Mouse (Mus musculus): ENCODE measurements around the gene Trmt1l. TPM values are rescaled to one million over a fixed set of nuclear protein-coding genes. Genes with fewer than 3 reads are reported as not detected.

Gene Trmt1l
- polyA plus RNA-seq, 1 experiment from 2014 or later: 39.6 TPM

DNA sequence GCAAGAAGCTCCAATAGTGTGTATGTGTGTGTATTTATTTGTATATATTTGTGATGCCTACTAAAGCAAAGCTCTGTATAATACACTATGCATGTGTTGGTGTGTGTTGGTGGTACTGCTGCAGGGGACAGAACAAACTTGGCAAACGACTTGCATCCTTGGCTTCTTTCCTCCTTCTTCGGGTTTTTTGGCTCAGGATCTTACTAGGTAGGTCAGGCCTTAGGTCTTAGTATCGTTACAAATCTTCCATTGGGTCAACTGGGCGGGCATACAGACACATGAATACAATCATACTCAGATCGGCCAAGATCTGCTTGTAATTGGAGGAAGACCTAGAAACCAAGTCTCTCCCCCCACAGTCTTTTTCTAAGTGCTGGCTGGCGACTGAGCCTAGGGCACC is 66.4 kb downstream of the Trmt1l start:
- H3K27me3 ChIP-seq: no peaks in the 10 kb centered on the region
- WGBS: 65% methylated on average over 6 of the region's 6 CpGs
- H3K4me1 ChIP-seq (replicated peaks): peaks cover 55% of the 10 kb centered on the region

DNA sequence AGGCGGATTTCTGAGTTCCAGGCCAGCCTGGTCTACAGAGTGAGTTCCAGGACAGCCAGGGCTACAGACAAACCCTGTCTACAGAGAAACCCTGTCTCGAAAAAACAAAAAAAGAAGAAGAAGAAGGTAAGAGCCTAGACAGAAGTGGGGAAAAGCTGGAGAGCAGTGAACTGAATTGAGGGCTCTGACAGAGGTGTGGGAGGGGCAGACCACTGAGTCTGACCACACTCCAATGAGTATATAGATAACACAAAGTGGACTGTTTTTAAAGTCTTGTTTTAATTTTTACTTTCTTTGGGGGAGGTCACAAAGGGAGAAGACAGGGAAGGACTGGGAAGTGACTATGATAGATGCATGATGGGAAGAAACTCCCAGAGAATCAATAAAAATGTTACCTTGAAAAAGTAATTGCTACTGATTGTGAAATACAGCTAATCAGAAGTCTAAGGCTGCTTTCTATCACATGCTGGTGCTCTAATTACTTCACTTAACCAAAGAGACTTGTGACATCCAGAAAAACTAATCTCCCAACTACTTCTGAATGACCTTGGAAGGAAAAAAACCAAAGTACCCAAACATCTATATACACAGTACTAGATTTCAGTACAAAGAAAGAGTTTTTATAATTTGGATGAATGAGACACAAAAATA is 67.4 kb downstream of the Trmt1l start:
- Histone ChIP-seq H3K4me2 (no peak overlapping the region), H3K4me1 (replicated peaks) (peaks cover 53% of the 10 kb centered on the region), H3K27ac (no peak overlapping the region; the same call in 1 of the 2 replicates), H3K9me3 (replicated peaks) (no peaks in the 10 kb centered on the region), H3K36me3 (no peaks in the 10 kb centered on the region), H3K4me3 (no peak overlapping the region), H3K27me3 (no peaks in the 10 kb centered on the region), H3K9ac (no peak overlapping the region)
- no peak for ATAC-seq (replicated peaks; ENCODE audit: insufficient number of reproducible peaks, insufficient read depth, low FRiP score, low read depth)
- 82% methylated on average over 2 of the region's 2 CpGs for WGBS

More for the DNA sequence above, 66.4 kb downstream of the Trmt1l start:
- Histone ChIP-seq H3K4me2 (no peak overlapping the region), H3K9ac (no peak overlapping the region), H3K4me3 (no peak overlapping the region), H3K36me3 (no peaks in the 10 kb centered on the region), H3K27ac (no peak overlapping the region), H3K9me3 (replicated peaks) (no peaks in the 10 kb centered on the region)
- ATAC-seq (replicated peaks; ENCODE audit: insufficient number of reproducible peaks, insufficient read depth, low FRiP score, low read depth): no peak

DNA sequence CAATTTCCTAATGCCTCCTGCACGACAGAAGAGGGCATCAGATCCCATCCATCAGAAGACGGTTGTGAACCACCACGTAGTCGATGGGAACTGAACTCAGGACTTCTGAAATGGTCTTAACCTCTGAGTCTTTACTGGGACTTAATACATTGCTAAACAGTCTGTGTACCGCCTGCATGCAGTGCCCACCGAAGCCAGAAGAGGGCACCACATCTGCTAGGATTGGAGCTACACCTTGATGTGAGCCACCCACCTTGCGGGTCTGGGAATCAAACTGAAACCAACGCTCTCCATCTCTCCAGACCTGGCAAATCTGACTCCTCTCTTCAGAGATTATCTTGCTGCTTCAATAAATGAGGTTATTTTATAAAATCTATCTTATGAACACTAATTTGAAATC is 68.7 kb downstream of the Trmt1l start:
- peaks cover 50% of the 10 kb centered on the region for H3K4me1 ChIP-seq (replicated peaks)
- peak overlapping the region; percentile 49 for H3K27ac ChIP-seq
- ATAC-seq (replicated peaks; ENCODE audit: insufficient number of reproducible peaks, insufficient read depth, low FRiP score, low read depth): no peak

DNA sequence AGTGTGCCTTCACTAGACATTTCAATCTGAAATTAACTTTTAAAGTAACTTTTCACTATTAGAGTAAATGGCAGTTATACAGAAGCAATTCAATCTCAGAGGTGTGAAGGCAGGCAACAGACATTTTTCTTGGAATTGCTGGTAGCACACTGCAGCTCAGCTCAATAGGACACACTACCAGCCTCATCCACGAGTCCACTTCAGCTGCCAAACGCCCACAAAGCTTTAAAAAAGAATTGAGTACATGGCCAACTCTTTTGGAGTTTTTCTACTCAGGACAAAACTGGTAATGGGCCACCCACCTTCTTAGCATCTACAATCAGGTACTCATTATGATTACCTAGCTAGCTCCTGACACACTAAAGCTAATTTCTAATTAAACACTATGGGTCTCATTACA is 69.6 kb downstream of the Trmt1l start:
- Histone ChIP-seq H3K9ac (no peak overlapping the region), H3K36me3 (no peaks in the 10 kb centered on the region), H3K4me3 (no peak overlapping the region), H3K27ac (no peak overlapping the region), H3K27me3 (no peaks in the 10 kb centered on the region), H3K9me3 (replicated peaks) (no peaks in the 10 kb centered on the region), H3K4me2 (peak overlapping the region; percentile 61; the same call in 1 of the 2 replicates), H3K4me1 (replicated peaks) (peaks cover 45% of the 10 kb centered on the region)
- 56% methylated on average over 2 of the region's 2 CpGs for WGBS
- ATAC-seq (replicated peaks; ENCODE audit: insufficient number of reproducible peaks, insufficient read depth, low FRiP score, low read depth): no peak

More for the DNA sequence above, 68.7 kb downstream of the Trmt1l start:
- Histone ChIP-seq H3K4me3 (no peak overlapping the region), H3K9ac (no peak overlapping the region), H3K9me3 (replicated peaks) (no peaks in the 10 kb centered on the region), H3K4me2 (peak overlapping the region; percentile 21; the same call in 1 of the 2 replicates), H3K36me3 (no peaks in the 10 kb centered on the region), H3K27me3 (no peaks in the 10 kb centered on the region)
- WGBS: 87% methylated on average over 8 of the region's 8 CpGs

DNA sequence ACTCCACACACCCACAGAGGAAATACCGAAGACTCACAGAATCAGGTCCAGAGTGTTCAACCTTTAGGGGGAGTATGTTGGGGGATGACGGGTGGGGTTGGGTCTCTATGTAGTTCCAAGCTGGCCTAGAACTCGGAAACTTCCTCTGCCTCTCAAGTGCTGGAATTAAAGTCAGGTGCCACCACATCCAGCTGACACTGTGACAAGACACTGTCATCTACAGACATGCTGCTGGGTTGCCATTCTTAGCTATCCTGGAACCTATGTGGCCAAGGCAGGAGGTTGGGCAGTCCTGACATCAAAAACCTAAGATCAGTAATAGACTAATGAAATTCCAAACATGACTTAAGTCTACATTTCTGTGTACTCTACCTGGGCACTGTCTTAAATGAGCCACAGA is 70.0 kb downstream of the Trmt1l start:
- H3K4me3 ChIP-seq: no peak overlapping the region
- WGBS: 65% methylated on average over 3 of the region's 3 CpGs
- H3K9me3 ChIP-seq (replicated peaks): no peaks in the 10 kb centered on the region
- H3K4me1 ChIP-seq (replicated peaks): peaks cover 45% of the 10 kb centered on the region
- no peak for ATAC-seq (replicated peaks; ENCODE audit: insufficient number of reproducible peaks, insufficient read depth, low FRiP score, low read depth)
- H3K27me3 ChIP-seq: no peaks in the 10 kb centered on the region
- H3K27ac ChIP-seq: no peak overlapping the region
- peak overlapping the region; percentile 61; the same call in 1 of the 2 replicates for H3K4me2 ChIP-seq
- H3K9ac ChIP-seq: no peak overlapping the region
- H3K36me3 ChIP-seq: no peaks in the 10 kb centered on the region

DNA sequence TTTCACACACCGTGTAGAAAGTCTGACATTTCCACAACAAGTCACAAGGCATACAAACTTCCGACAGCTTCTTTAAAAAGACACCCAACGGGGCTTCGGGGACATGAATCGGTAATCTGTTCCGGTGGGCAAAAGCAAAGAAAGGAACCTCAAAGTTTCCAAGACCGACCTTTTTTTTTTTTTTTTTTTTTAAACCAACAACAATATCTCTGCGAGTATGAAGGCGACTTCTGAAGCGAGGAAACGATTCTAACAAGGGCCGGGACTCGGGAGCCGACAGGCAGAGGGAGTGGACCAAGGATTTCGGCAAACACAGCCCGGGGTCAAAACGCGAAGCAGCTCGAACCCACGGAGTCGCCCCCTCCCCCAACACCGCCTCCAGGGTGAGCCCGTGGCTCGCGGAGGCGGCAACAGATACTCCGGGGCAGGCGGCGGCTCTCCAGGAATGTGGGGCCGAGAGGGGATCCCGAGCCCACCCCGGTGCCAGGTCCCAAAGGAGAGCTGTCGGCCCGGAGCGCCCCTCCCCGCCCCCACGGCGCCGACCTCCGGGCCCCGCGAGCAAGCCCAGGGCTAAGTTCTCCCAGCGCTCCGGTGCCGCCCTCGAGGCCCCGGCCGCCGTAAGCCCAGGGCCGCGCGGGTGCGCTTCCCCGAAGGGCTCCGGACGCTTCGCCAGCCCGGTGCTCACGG is 71.6 kb downstream of the Trmt1l start:
- no peaks in the 10 kb centered on the region for H3K36me3 ChIP-seq
- no peaks in the 10 kb centered on the region for H3K27me3 ChIP-seq
- H3K9me3 ChIP-seq (replicated peaks): no peaks in the 10 kb centered on the region
- peak overlapping the region; percentile 96 for H3K4me3 ChIP-seq
- peak overlapping the region; percentile 61 for H3K4me2 ChIP-seq
- H3K27ac ChIP-seq: peak overlapping the region; percentile 99
- under 1% methylated on average over 59 of the region's 59 CpGs for WGBS
- H3K9ac ChIP-seq: peak overlapping the region; percentile 99
- ATAC-seq (replicated peaks; ENCODE audit: insufficient number of reproducible peaks, insufficient read depth, low FRiP score, low read depth): peak; percentile 44
- peaks cover 34% of the 10 kb centered on the region for H3K4me1 ChIP-seq (replicated peaks)

DNA sequence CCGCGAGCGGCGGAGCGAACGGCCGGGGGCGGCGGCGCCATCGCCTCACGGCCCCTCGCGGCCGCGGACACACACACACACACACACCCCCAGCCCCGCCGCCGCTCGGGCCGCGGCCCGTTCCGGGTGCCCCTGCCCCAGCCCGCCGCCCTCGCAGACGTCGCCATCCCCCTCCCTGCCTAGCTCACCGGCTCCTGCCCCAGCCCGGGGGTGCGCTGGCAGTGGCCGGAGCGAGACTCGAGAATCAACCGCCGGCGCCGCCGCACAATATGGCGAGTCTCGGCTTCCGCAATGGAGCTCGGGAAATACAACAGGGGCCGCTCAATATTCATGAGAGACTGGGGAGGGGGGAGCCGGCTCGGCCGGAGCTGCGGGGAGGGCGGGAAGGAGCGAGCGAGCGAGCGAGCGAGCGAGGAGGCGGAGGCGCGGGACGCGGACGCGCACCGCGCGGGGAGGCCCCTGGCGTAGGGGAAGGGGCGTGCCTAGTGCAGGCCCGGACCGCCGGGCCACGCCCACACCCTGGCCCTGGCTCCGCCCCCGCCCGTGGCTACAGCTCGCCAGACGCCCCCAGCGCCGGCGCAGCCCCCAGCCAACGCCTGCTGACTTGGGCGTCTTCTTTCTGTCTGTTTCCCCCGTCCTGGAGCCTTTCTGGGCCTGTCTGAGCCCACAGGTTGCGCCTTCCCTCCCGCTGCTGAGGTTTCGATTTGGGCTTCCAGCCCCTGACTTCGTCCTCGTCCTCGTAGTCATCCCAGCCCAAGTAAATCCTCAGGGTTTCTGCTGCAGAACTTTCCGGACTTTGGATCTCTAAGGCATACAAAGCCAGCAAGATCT is 72.4 kb downstream of the Trmt1l start, which contains the start of gene Rnf2:
Rnf2 (minus strand) TSS at position 425 of the 831 bp plus-strand sequence.
- H3K9me3 ChIP-seq (replicated peaks): no peaks in the 10 kb centered on the region
- peak within 1 kb of the TSS; percentile 99 for H3K27ac ChIP-seq
- H3K4me1 ChIP-seq (replicated peaks): peaks cover 28% of the 10 kb centered on the region
- no peaks in the 10 kb centered on the region for H3K27me3 ChIP-seq
- peak within 1 kb of the TSS; percentile 61 for H3K4me2 ChIP-seq
- ATAC-seq (replicated peaks; ENCODE audit: insufficient number of reproducible peaks, insufficient read depth, low FRiP score, low read depth): peak; percentile 98
- WGBS: under 1% methylated on average over 88 of the region's 90 CpGs
- no peaks in the 10 kb centered on the region for H3K36me3 ChIP-seq
- H3K9ac ChIP-seq: peak within 1 kb of the TSS; percentile 99
- H3K4me3 ChIP-seq: peak within 1 kb of the TSS; percentile 96

Small RNA genes lying within 50 kb of the gene (microRNA-seq; reads per million reads assigned to microRNA genes)
- gene Mir7682: 1.7 reads per million

Other genes with a start within 250 kb of the Trmt1l start
- gene Gm47985, start 246.0 kb upstream of the Trmt1l start, polyA plus RNA-seq (2015; fragmentation: Nextera tagmentation; extraction: Ambion mirVana): 0.09 TPM in 1 of 2 replicates, not detected in the other
- not detected in 2 replicates for gene Gm8947, start 236.2 kb upstream of the Trmt1l start, polyA plus RNA-seq (2015; fragmentation: Nextera tagmentation; extraction: Ambion mirVana)
- not detected in 2 replicates for gene Gm47995, start 230.1 kb upstream of the Trmt1l start, polyA plus RNA-seq (2015; fragmentation: Nextera tagmentation; extraction: Ambion mirVana)
- not detected in 2 replicates for gene 3110040M04Rik, start 224.4 kb upstream of the Trmt1l start, polyA plus RNA-seq (2015; fragmentation: Nextera tagmentation; extraction: Ambion mirVana)
- not detected in 2 replicates for gene Gm47996, start 218.4 kb upstream of the Trmt1l start, polyA plus RNA-seq (2015; fragmentation: Nextera tagmentation; extraction: Ambion mirVana)
- gene Ivns1abp, start 84.1 kb upstream of the Trmt1l start, polyA plus RNA-seq (2015; fragmentation: Nextera tagmentation; extraction: Ambion mirVana): 278 and 308 TPM in 2 replicates
- gene Swt1, start 87 bp upstream of the Trmt1l start, polyA plus RNA-seq (2015; fragmentation: Nextera tagmentation; extraction: Ambion mirVana): 13.0 and 16.9 TPM in 2 replicates
- gene Rnf2, start 72.4 kb downstream of the Trmt1l start, polyA plus RNA-seq (2015; fragmentation: Nextera tagmentation; extraction: Ambion mirVana): 55.6 and 57.9 TPM in 2 replicates
- gene Fam129a, start 142.6 kb downstream of the Trmt1l start, polyA plus RNA-seq (2015; fragmentation: Nextera tagmentation; extraction: Ambion mirVana): 14.3 and 14.4 TPM in 2 replicates